In the genomic region with DNA sequence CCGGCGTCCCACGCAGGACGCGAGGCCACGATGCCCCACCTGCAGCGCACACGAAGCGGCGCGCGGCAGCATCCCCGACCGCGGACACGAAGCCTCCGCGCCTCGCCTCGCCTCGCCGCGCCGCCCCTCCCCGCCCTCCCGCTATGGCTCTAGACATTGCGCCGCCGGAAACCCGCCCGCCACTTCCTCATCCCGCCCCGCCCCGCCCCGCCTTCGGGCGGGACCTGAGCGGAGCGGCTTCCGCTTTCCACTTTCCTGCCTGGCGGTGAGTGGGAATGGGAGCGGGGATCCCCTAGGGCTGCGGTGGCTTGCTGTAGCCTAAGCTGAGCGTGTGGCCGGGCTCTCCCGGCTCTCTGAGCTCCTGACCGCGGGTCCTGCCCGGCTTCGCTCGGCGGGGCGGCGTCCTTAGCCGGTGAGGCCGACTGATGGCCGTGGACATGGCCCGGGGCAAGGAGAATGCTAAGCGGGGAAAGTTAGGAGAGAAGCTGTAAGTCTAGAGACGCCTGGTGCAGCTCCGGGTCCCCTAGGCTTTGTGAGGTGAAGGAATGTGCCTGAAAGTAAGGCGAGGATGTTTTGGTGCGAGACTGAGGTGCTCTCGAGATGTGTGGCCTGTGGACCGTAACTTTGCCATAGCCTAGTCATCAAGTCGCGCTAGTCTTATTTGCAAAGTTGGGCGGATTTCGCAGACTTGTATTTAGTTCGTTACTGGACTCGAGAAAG, we compare ENCODE assay signal across 8 mouse cellular contexts. TPM values are rescaled to one million over a fixed set of nuclear protein-coding genes. Genes with fewer than 3 reads are reported as not detected.
DNase-seq lines count a peak whose midpoint lies in the region; ATAC-seq and TF ChIP-seq lines count a peak whose summit lies in the region.

A gene (plus strand): TSS at position 225 of the 720 bp plus-strand sequence.

- H3K27me3 ChIP-seq in forebrain, embryonic 14.5 days (replicated peaks; ENCODE audit: control insufficient read depth, insufficient read depth, low read length): no peaks in the 10 kb centered on the region
- no peaks in the 10 kb centered on the region for H3K27me3 ChIP-seq in liver, embryonic 16.5 days (ENCODE audit: control insufficient read depth, insufficient read depth, low read depth, low read length)
- H3K27me3 ChIP-seq in neural tube, embryonic 12.5 days (replicated peaks): no peaks in the 10 kb centered on the region
- no peaks in the 10 kb centered on the region for H3K27me3 ChIP-seq in stomach, postnatal 0 days (ENCODE audit: control insufficient read depth, insufficient read depth, low read length)

- TF ChIP-seq EP300 in stomach, postnatal 0 days (optimal IDR thresholded peaks at IDR 0.05): no peak

- DNase-seq in ES-E14 (ENCODE audit: low read depth, low spot score): peak; percentile 89
- DNase-seq in cerebellum, adult 11 months: peak; percentile 81
- peak; percentile 95 for DNase-seq in forebrain, embryonic 14.5 days (ENCODE audit: low spot score)
- DNase-seq in heart, postnatal 10 days: peak; percentile 92 to 93
- peak; percentile 80 for DNase-seq in large intestine, adult 2 months (ENCODE audit: low read depth, low spot score)
- DNase-seq in stomach, postnatal 0 days (ENCODE audit: low spot score): peak; percentile 95

- peak; percentile 97 for ATAC-seq in forebrain, embryonic 14.5 days
- ATAC-seq in liver, embryonic 16.5 days (ENCODE audit: low read depth): peak; percentile 94
- peak; percentile 95 for ATAC-seq in neural tube, embryonic 12.5 days (ENCODE audit: low FRiP score, low read depth)
- peak; percentile 94 for ATAC-seq in stomach, postnatal 0 days (ENCODE audit: low FRiP score, low TSS enrichment)

- intact Hi-C loops in heart, postnatal 10 days (cut with DNase I): loop anchor here (2.0 to 10.0 kb wide), 5 partner anchors 83 to 717 kb away; no protein-coding TSS in a partner anchor

- no peaks in the 10 kb centered on the region for H3K9me3 ChIP-seq in ES-E14 (ENCODE audit: control insufficient read depth, insufficient read depth, low read depth, low read length)
- H3K9me3 ChIP-seq in forebrain, embryonic 14.5 days (replicated peaks; ENCODE audit: control insufficient read depth, low read length): no peaks in the 10 kb centered on the region
- H3K9me3 ChIP-seq in liver, embryonic 16.5 days (replicated peaks; ENCODE audit: control insufficient read depth, low read length): no peaks in the 10 kb centered on the region
- no peaks in the 10 kb centered on the region for H3K9me3 ChIP-seq in neural tube, embryonic 12.5 days
- H3K9me3 ChIP-seq in stomach, postnatal 0 days (ENCODE audit: control insufficient read depth, low read length): no peaks in the 10 kb centered on the region

- H3K9ac ChIP-seq in ES-E14 (ENCODE audit: insufficient read depth, low read depth, low read length, poor library complexity, severe bottlenecking): peak within 1 kb of the TSS; percentile 100
- H3K9ac ChIP-seq in forebrain, embryonic 14.5 days (ENCODE audit: low read length): peak within 1 kb of the TSS; percentile 85
- peak within 1 kb of the TSS; percentile 96 for H3K9ac ChIP-seq in liver, embryonic 16.5 days (ENCODE audit: low read depth, low read length)
- peak within 1 kb of the TSS; percentile 89 for H3K9ac ChIP-seq in neural tube, embryonic 12.5 days
- peak within 1 kb of the TSS; percentile 69 for H3K9ac ChIP-seq in stomach, postnatal 0 days (ENCODE audit: low read length)

- peak within 1 kb of the TSS; percentile 88 for H3K4me2 ChIP-seq in forebrain, embryonic 14.5 days (ENCODE audit: low read length)
- H3K4me2 ChIP-seq in liver, embryonic 16.5 days (ENCODE audit: low read depth, low read length): peak within 1 kb of the TSS; percentile 87
- H3K4me2 ChIP-seq in neural tube, embryonic 12.5 days (replicated peaks): peak within 1 kb of the TSS; percentile 77
- peak within 1 kb of the TSS; percentile 65 for H3K4me2 ChIP-seq in stomach, postnatal 0 days (replicated peaks; ENCODE audit: low read depth)

- under 1% methylated on average over 71 of the region's 71 CpGs for WGBS in forebrain, embryonic 14.5 days
- WGBS in large intestine, adult 2 months: under 1% methylated on average over 71 of the region's 71 CpGs
- WGBS in liver, embryonic 16.5 days (ENCODE audit: insufficient replicate concordance): under 1% methylated on average over 65 of the region's 71 CpGs
- WGBS in neural tube, embryonic 12.5 days: under 1% methylated on average over 71 of the region's 71 CpGs
- under 1% methylated on average over 61 of the region's 71 CpGs for WGBS in stomach, postnatal 0 days

- H3K4me1 ChIP-seq in ES-E14 (ENCODE audit: control insufficient read depth in 2 of 2, insufficient read depth in 2 of 2, low read length in 2 of 2, poor library complexity in 1 of 2): peaks cover 2 to 11% of the 10 kb centered on the region in 2 experiments; a peak in 3 of 4 replicates
- H3K4me1 ChIP-seq in forebrain, embryonic 14.5 days (ENCODE audit: control insufficient read depth, insufficient read depth, low read length): peaks cover 15% of the 10 kb centered on the region
- H3K4me1 ChIP-seq in liver, embryonic 16.5 days (ENCODE audit: control insufficient read depth, low read depth, low read length): peaks cover 24% of the 10 kb centered on the region
- H3K4me1 ChIP-seq in neural tube, embryonic 12.5 days: peaks cover 33% of the 10 kb centered on the region
- H3K4me1 ChIP-seq in stomach, postnatal 0 days (replicated peaks; ENCODE audit: control insufficient read depth, insufficient read depth): 0 out of 2 replicates have a peak, but pooled peaks cover 5% of the 10 kb centered on the region

- TF ChIP-seq CTCF in stomach, postnatal 0 days (IDR thresholded peaks at IDR 0.05; ENCODE audit: low read depth): no peak

- peaks cover 3% of the 10 kb centered on the region for H3K36me3 ChIP-seq in ES-E14 (ENCODE audit: control insufficient read depth, insufficient read depth, low read length, poor library complexity, severe bottlenecking)
- no peaks in the 10 kb centered on the region for H3K36me3 ChIP-seq in forebrain, embryonic 14.5 days (ENCODE audit: control insufficient read depth, insufficient read depth, low read length)
- H3K36me3 ChIP-seq in liver, embryonic 16.5 days (ENCODE audit: control insufficient read depth, insufficient read depth): peaks cover 11% of the 10 kb centered on the region
- 0 out of 2 replicates have a peak, but pooled peaks cover 6% of the 10 kb centered on the region for H3K36me3 ChIP-seq in neural tube, embryonic 12.5 days
- H3K36me3 ChIP-seq in stomach, postnatal 0 days (ENCODE audit: control insufficient read depth, insufficient read depth, low read length): no peaks in the 10 kb centered on the region

- in situ Hi-C loops in ES-E14 (cut with MboI; ENCODE audit: low sequenced_read_pairs in 2 of 2, unreplicated experiment in 2 of 2): no loop called here

- peak within 1 kb of the TSS; percentile 83 for H3K27ac ChIP-seq in ES-E14 (ENCODE audit: insufficient read depth, low read depth, low read length, poor library complexity, severe bottlenecking)
- peak within 1 kb of the TSS; percentile 86 for H3K27ac ChIP-seq in forebrain, embryonic 14.5 days (ENCODE audit: low read depth, low read length)
- H3K27ac ChIP-seq in liver, embryonic 16.5 days (ENCODE audit: low read length): peak within 1 kb of the TSS; percentile 85
- peak within 1 kb of the TSS; percentile 86 for H3K27ac ChIP-seq in neural tube, embryonic 12.5 days
- H3K27ac ChIP-seq in stomach, postnatal 0 days (replicated peaks): peak within 1 kb of the TSS; percentile 97

- H3K4me3 ChIP-seq in ES-E14 (ENCODE audit: insufficient read depth in 1 of 2, low read depth in 1 of 2, low read length in 2 of 2, poor library complexity in 1 of 2, severe bottlenecking in 1 of 2): peak within 1 kb of the TSS; percentile 86 to 100
- peak within 1 kb of the TSS; percentile 89 for H3K4me3 ChIP-seq in forebrain, embryonic 14.5 days (ENCODE audit: low read depth, low read length)
- peak within 1 kb of the TSS; percentile 94 for H3K4me3 ChIP-seq in liver, embryonic 16.5 days (ENCODE audit: low read depth, low read length)
- peak within 1 kb of the TSS; percentile 92 for H3K4me3 ChIP-seq in neural tube, embryonic 12.5 days
- peak within 1 kb of the TSS; percentile 58 for H3K4me3 ChIP-seq in stomach, postnatal 0 days (ENCODE audit: low read depth, low read length)

TF ChIP-seq in ES-E14, 5 proteins besides CTCF, POLR2A, EP300 and RAD21:
- TF ChIP-seq ZC3H11A (IDR thresholded peaks at IDR 0.05; ENCODE audit: borderline replicate concordance, low read depth, low read length) (no peak), HCFC1 (IDR thresholded peaks at IDR 0.05; ENCODE audit: borderline replicate concordance, insufficient read depth, low read length) (no peak), CHD2 (IDR thresholded peaks at IDR 0.05; ENCODE audit: low read depth, low read length) (no peak), MAFK (IDR thresholded peaks at IDR 0.05; ENCODE audit: insufficient read depth, low read depth, low read length) (no peak), ZNF384 (IDR thresholded peaks at IDR 0.05; ENCODE audit: low read depth, low read length) (no peak)

RNA-seq across cellular contexts. Expression of the gene that starts here (rescaled TPM):
- 53.1 and 54.5 TPM in 2 replicates for total RNA-seq in ES-E14 (2012; rRNA removed)
- polyA plus RNA-seq in forebrain, embryonic 14.5 days (2014; fragmentation: Nextera tagmentation; extraction: Ambion mirVana): 54.6 and 57.7 TPM in 2 replicates
- 10 to 100 TPM; 27.8 to 30.0 TPM for total RNA-seq in heart, postnatal 10 days (2021)
- polyA plus RNA-seq in large intestine, adult 2 months (2012; rRNA removed): 12.1 and 12.4 TPM in 2 replicates
- polyA plus RNA-seq in liver, embryonic 16.5 days (2015; fragmentation: Nextera tagmentation; extraction: Ambion mirVana): 20.7 and 21.9 TPM in 2 replicates
- polyA plus RNA-seq in neural tube, embryonic 12.5 days (2016; fragmentation: Nextera tagmentation; extraction: Ambion mirVana): 43.5 and 43.7 TPM in 2 replicates
- polyA plus RNA-seq in stomach, postnatal 0 days (2015; fragmentation: Nextera tagmentation; extraction: Ambion mirVana): 46.5 and 49.2 TPM in 2 replicates

Comparison
In these comparisons a context has a peak if more than half of its experiments do, and no peak if none do; other contexts are left out.
1. Peak in every context shown above with its lines: DNase-seq, ATAC-seq, H3K4me3 ChIP-seq and H3K27ac ChIP-seq.